Mouse (Mus musculus) left cerebral cortex, postnatal 25 days (tissue): Measurements from ENCODE around the gene Cdca4. TPM values are rescaled to one million over a fixed set of nuclear protein-coding genes. Genes with fewer than 3 reads are reported as not detected.

Experiments used
- DNase-seq, 2 experiments: peaks; one replicate each; pipeline ENCODE4 v3.0.0; 2022; ENCODE audit warnings: low spot score in 2 of 2, mixed read lengths in 1 of 2
- intact Hi-C: fragments of 180-260 bp; cut with DNase I; formaldehyde crosslinking; loops from one replicate; pipeline ENCODE4 v1.15.1; 2025
- total RNA-seq, 2 experiments: library from RNA; stranded (reverse); gene quantifications; 2 replicates each; pipeline ENCODE4 v1.2.3; 2021

The Cdca4 gene
- total RNA-seq, 2 experiments from 2014 or later: 9.5 to 10.6 TPM

- no peak for DNase-seq
- intact Hi-C loops: no loop called here
Measured at GRCm38 (mm10) chr12:112774026-112774425, 55.2 kb downstream of the Cdca4 start.

- DNase-seq: no peak
- intact Hi-C loops: no loop called here
Measured at GRCm38 (mm10) chr12:112773366-112773765, 55.9 kb downstream of the Cdca4 start.

- intact Hi-C loops: no loop called here
- DNase-seq: no peak
Measured at GRCm38 (mm10) chr12:112772306-112772705, 56.9 kb downstream of the Cdca4 start.

GRCm38 (mm10) chr12:112770396-112770795, 58.8 kb downstream of the Cdca4 start:
- intact Hi-C loops: no loop called here
- no peak for DNase-seq

Other genes with a start within 250 kb of the Cdca4 start
- 100 to 1,000 TPM; 108 to 155 TPM for gene Inf2, start 240.6 kb downstream of the Cdca4 start, total RNA-seq
- gene Adssl1, start 209.4 kb downstream of the Cdca4 start, total RNA-seq: 10 to 100 TPM; 16.4 to 18.2 TPM
- 10 to 100 TPM; 17.4 to 18.8 TPM for gene Siva1, start 184.7 kb downstream of the Cdca4 start, total RNA-seq
- 100 to 1,000 TPM; 138 to 140 TPM for gene Akt1, start 154.5 kb downstream of the Cdca4 start, total RNA-seq
- 1 to 10 TPM in 1 of 2 experiments, under 1 TPM in 1; 0.76 to 1.3 TPM for gene Zbtb42, start 150.6 kb downstream of the Cdca4 start, total RNA-seq
- 100 to 1,000 TPM; 246 TPM for gene Cep170b, start 109.0 kb downstream of the Cdca4 start, total RNA-seq
- gene Pld4, start 68.8 kb downstream of the Cdca4 start, total RNA-seq: 10 to 100 TPM in 1 of 2 experiments, 1 to 10 TPM in 1; 9.3 to 10.7 TPM
- gene Ahnak2, start 26.8 kb downstream of the Cdca4 start, total RNA-seq: 1 to 10 TPM; 5.3 to 5.5 TPM
- 10 to 100 TPM; 17.1 to 17.7 TPM for gene Clba1, start 20.5 kb downstream of the Cdca4 start, total RNA-seq
- gene Gpr132, start 38.8 kb upstream of the Cdca4 start, total RNA-seq: not detected
- gene Jag2, start 100.4 kb upstream of the Cdca4 start, total RNA-seq: 10 to 100 TPM; 50.1 to 55.1 TPM
- gene Nudt14, start 112.7 kb upstream of the Cdca4 start, total RNA-seq: 10 to 100 TPM; 10.8 to 11.5 TPM
- gene Btbd6, start 147.1 kb upstream of the Cdca4 start, total RNA-seq: 10 to 100 TPM; 55.9 to 60.9 TPM
- 10 to 100 TPM; 45.0 to 50.4 TPM for gene Brf1, start 171.3 kb upstream of the Cdca4 start, total RNA-seq
- 10 to 100 TPM; 63.3 to 79.9 TPM for gene Pacs2, start 185.1 kb upstream of the Cdca4 start, total RNA-seq
- gene Tex22, start 245.1 kb upstream of the Cdca4 start, total RNA-seq: under 1 TPM in 1 of 2 experiments, not detected in 1; 0.44 TPM